Mouse (Mus musculus) heart, embryonic 10.5 days (tissue): Measurements from ENCODE around the gene Zfp575. TPM values are rescaled to one million over a fixed set of nuclear protein-coding genes. Genes with fewer than 3 reads are reported as not detected.
"Not testable (repeated sequence)": the region's sequence is repeated elsewhere in the genome, so short reads cannot be mapped to it uniquely, and the experiment has no call there.

Experiments
- DNase-seq: peaks from one replicate; pipeline ENCODE4 v3.0.0-alpha.2; 2017; ENCODE audit warnings: low spot score
- H3K27ac ChIP-seq: fragments of 300-500 bp; sonication (generic); 2 replicates; pipeline ENCODE4 v1.5.1; 2016; ENCODE audit warnings: mild to moderate bottlenecking
- H3K27me3 ChIP-seq: fragments of 300-500 bp; sonication (generic); 2 replicates; pipeline ENCODE4 v1.6.1; 2016; ENCODE audit warnings: mild to moderate bottlenecking; ENCODE audit not compliant: poor library complexity, insufficient read depth, severe bottlenecking
- H3K36me3 ChIP-seq: fragments of 300-500 bp; sonication (generic); 2 replicates; pipeline ENCODE4 v1.6.1; 2016; ENCODE audit warnings: mild to moderate bottlenecking, moderate library complexity
- H3K4me1 ChIP-seq: fragments of 300-500 bp; sonication (generic); 2 replicates; pipeline ENCODE4 v1.6.1; 2016; ENCODE audit warnings: mild to moderate bottlenecking
- H3K4me3 ChIP-seq: fragments of 300-500 bp; sonication (generic); 2 replicates; pipeline ENCODE4 v1.5.1; 2016; ENCODE audit warnings: mild to moderate bottlenecking, moderate library complexity
- H3K9me3 ChIP-seq: fragments of 300-500 bp; sonication (generic); 2 replicates; pipeline ENCODE4 v1.6.1; 2016; ENCODE audit warnings: mild to moderate bottlenecking, moderate library complexity
- WGBS: fragments of 180-500 bp; shearing (Covaris S2); methylation state at CpG from one replicate; pipeline ENCODE4 v1.1.7; 2016; 5-methylcytosine and 5-hydroxymethylcytosine counted together
- polyA plus RNA-seq: library from polyadenylated mRNA; unstranded; fragments of >200 nt; fragmentation: Nextera tagmentation; extraction: Ambion mirVana; gene quantifications from 2 replicates; pipeline ENCODE4 v1.2.1, GENCODE M21; 2016

Zfp575 gene
- 0.60 and 1.3 TPM in 2 replicates for polyA plus RNA-seq

DNA sequence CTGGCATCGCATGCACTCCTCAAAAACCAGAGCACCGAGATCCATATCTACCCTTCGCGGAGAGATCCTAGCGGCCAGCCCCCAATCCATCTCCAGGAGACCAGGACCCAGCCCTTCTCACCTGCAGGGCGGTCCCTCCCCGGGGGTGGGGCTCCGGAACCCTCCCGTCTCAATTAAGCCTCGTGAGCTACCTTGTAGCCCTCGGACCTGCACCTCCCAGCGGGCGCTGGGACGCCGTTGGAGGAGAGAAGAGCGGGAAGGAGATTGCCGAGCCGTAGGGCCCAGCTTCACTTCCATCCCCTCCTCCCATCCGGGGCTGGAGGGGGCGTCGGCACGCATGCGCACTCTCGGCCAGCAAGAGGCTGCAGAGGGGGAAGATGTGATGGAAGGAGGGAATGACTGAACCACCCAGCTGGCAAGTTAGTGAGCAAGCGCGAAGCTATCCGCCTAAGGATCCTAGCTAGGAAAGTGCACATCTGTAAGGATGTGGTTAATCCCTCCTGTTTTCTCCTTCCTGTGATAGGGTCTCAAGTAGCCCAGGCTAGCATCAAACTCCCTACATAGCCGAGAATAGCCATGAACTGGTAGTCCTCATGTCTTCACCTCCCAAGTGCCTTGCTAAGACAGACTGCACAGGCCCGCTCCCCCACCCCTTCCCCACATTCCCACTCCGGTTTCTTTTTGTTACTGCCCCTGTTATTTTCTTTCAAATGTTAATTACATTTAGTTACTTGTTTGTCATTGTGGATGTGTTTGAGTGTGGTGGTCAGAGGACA is at the start of gene Zfp575, which contains the start of gene Ethe1:
Gene Zfp575, minus strand, starts transcription at position 312 of the 776 bp plus-strand sequence.
Gene Ethe1, plus strand, starts transcription at position 214 of the 776 bp plus-strand sequence.
- peaks cover 10% of the 10 kb centered on the region for H3K4me1 ChIP-seq
- WGBS: 8% methylated on average over 30 of the region's 30 CpGs
- H3K27ac ChIP-seq: peak within 1 kb of the TSS; percentile 72; the same call in 1 of the 2 replicates
- no peaks in the 10 kb centered on the region for H3K36me3 ChIP-seq
- H3K27me3 ChIP-seq: peaks cover 49% of the 10 kb centered on the region
- peak within 1 kb of the TSS; percentile 60 for H3K4me3 ChIP-seq
- peak; percentile 85 for DNase-seq
- no peaks in the 10 kb centered on the region for H3K9me3 ChIP-seq

DNA sequence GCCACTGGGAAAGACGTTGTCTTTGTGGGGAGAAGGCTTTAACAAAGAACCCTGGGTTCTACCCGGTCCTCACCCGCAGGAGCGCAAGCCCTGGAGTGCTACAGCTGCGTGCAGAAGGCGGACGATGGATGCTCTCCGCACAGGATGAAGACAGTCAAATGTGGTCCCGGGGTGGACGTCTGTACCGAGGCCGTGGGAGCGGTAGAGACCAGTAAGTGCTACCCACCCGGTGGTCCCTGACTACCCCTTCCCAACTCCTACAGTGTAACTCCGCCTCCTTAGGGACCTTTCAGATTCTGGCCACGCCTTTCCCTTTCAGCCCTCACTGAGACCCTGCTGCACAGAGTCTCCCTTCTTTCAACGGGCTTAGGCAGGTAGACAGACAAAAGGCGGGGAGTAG is 49.6 kb upstream of the Zfp575 start:
- Histone ChIP-seq H3K27me3 (peaks cover 77% of the 10 kb centered on the region), H3K4me1 (peaks cover 14% of the 10 kb centered on the region), H3K27ac (no peak overlapping the region), H3K4me3 (peak overlapping the region; percentile 13), H3K9me3 (no peaks in the 10 kb centered on the region), H3K36me3 (no peaks in the 10 kb centered on the region)
- no peak for DNase-seq
- WGBS: 2% methylated on average over 18 of the region's 18 CpGs

DNA sequence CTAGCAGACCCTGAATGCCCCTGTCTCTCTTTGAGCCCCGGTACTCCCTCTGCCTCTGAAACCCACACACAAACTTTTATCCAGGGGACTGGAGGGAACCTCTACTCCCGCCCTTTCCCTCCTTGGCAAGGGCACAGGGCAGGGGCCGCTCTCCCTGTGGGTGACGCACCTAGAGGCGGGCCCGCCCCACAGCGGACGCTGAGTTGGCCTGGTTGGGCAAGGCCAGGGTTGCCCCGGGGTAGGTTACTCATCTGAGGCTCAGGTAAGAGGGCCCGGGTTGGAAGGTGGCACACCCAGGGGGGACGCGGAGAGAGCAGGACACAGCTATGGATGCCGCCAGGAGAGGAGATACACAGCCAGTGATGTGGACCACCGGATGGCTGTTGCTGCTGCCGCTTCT is 48.8 kb upstream of the Zfp575 start, which contains the start of gene Lypd3:
Gene Lypd3, plus strand, starts transcription at position 287 of the 400 bp plus-strand sequence.
- no peaks in the 10 kb centered on the region for H3K9me3 ChIP-seq
- peaks cover 14% of the 10 kb centered on the region for H3K4me1 ChIP-seq
- 17% methylated on average over 15 of the region's 15 CpGs for WGBS
- H3K4me3 ChIP-seq: peak within 1 kb of the TSS; percentile 13
- no peaks in the 10 kb centered on the region for H3K36me3 ChIP-seq
- H3K27ac ChIP-seq: no peak within 1 kb of the TSS
- no peak for DNase-seq
- H3K27me3 ChIP-seq: peaks cover 71% of the 10 kb centered on the region

DNA sequence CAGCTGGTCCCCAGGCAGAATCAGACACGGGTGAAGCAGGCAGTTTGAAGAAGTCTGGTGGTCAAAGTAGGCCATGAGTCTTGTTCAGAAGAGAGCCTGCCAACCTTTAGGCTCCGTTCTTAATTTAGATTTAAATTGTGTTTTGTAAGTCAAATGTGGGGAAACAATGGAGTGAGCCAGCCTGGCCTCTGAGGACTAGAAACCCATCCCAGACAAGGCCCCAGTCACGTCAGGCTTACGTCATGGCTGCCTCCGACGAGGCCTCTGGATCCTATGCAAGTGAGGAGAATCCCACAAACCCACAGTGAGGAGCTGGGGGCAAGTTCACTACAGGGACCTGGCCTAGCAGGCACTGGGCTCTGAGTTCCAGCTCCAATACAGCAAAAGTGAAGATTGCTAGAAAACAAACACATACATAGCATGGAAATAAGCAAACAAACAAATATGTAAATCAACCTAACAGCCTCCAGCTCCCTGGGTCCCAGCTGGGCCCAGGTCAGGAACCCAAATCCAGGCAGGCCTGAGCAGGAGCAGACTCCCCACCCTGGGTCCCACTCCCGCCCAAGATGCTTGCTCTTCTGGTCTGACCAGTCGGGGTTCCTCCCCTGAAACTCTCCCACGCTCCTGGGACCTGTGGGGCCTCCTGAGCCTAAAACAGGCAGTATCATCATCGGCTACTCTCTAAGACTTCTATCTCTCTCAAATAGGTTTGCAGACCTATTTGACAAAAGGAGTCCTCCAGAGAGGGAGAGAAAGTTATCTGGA is 42.9 kb upstream of the Zfp575 start:
- H3K27ac ChIP-seq: no peak overlapping the region
- WGBS: 71% methylated on average over 10 of the region's 10 CpGs

DNA sequence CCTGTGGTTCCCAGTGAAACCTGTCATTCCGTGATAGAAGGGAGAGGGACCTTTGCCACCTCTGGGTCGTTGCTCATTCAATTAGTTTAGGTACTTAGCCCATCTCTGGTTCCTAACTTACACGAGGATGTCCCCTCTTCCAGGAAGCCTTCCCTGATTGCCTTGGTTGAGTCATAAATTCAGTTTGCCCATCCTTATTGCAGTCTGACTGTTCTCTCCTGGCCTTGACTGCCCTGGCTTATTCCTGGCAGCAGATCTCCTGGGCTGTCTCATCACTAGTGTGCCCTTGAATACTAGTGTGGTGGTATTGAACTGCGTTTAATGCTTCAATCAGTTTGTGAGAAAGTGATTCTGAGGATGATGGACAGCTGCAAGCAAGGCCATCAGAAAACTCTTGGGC is 42.2 kb upstream of the Zfp575 start:
- H3K4me1 ChIP-seq: peaks cover 7% of the 10 kb centered on the region; the same call in 1 of the 2 replicates
- H3K9me3 ChIP-seq: no peaks in the 10 kb centered on the region
- H3K27ac ChIP-seq: no peak overlapping the region
- H3K36me3 ChIP-seq: no peaks in the 10 kb centered on the region
- peaks cover 29% of the 10 kb centered on the region for H3K27me3 ChIP-seq
- 77% methylated on average over 4 of the region's 4 CpGs for WGBS
- no peak for DNase-seq
- H3K4me3 ChIP-seq: no peak overlapping the region

More for the DNA sequence above, 42.9 kb upstream of the Zfp575 start:
- Histone ChIP-seq H3K4me3 (no peak overlapping the region), H3K36me3 (no peaks in the 10 kb centered on the region), H3K9me3 (no peaks in the 10 kb centered on the region), H3K4me1 (peaks cover 7% of the 10 kb centered on the region; the same call in 1 of the 2 replicates), H3K27me3 (peaks cover 34% of the 10 kb centered on the region)
- DNase-seq: no peak

DNA sequence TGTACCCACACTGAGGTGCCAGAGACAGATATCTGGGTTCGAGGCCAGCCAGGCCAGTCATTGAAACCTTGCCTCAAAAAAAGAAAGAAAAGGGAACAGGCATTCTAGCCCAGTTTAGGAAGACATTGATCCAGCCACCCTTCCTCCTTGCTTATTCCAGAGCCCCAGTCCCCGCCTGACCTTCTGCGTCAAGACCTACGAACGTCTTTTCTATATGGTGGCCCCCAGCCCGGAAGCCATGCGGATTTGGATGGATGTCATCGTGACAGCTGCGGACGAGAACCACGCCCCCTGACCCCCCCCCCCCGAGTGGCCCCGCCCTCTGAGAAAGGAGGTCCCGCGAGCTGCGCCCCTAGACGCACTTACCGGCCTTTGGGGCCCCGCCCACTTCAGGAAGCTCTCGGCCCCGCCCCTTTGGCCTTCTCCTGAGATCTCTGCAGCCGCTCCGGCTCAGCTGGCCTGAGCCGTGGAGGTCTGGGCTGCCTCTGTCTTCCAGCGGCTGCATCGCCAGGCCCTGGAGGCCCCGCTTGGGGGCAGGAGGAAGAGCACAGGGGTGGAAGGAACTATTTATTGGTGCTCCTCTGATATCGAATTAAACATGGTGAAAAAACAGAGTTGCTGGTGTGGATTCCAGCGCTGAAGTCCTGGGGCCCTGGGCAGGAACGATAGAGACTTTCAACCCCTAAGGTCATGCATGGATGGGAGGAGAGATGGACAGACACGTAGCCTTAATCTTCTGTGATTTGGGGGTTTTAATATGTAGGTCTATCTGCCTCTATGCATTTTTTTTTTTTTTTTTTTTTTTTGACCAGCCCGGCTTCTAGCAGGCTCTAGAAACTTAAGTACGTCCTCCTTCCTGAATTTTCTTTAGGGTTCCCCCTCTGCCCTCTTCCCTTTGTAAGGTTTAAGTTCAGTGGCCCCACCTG is 41.5 kb upstream of the Zfp575 start:
- WGBS: 12% methylated on average over 33 of the region's 33 CpGs
- Histone ChIP-seq H3K36me3 (no peaks in the 10 kb centered on the region), H3K27me3 (peaks cover 29% of the 10 kb centered on the region), H3K4me3 (peak overlapping the region; percentile 54), H3K27ac (peak overlapping the region; percentile 56), H3K9me3 (no peaks in the 10 kb centered on the region), H3K4me1 (peaks cover 7% of the 10 kb centered on the region; the same call in 1 of the 2 replicates)
- DNase-seq: peak; percentile 93

DNA sequence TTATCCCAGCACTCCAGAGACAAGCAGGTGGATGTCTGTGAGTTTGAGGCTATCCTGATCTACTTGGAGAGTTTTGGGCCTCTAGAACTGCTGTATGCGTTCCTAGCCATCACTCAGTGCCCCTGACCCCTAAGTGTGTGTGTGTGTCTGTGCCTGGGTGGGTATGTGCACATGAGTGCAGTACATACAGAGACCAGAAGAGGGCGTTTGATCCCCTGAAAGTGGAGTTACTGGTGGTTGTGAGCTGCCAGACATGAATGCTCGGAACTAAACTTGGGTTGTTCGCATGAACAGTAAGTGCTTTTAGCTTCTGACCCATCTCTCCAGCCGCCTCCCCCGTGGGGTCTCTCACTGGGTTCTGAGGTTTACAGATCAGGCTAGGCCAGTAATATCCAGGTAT is 35.5 kb upstream of the Zfp575 start:
- H3K27me3 ChIP-seq: peaks cover 44% of the 10 kb centered on the region
- no peak overlapping the region for H3K4me3 ChIP-seq
- H3K36me3 ChIP-seq: no peaks in the 10 kb centered on the region
- no peak for DNase-seq
- 0 out of 2 replicates have a peak, but pooled peaks cover 4% of the 10 kb centered on the region for H3K4me1 ChIP-seq
- no peak overlapping the region for H3K27ac ChIP-seq
- 80% methylated on average over 6 of the region's 6 CpGs for WGBS
- peaks cover 5% of the 10 kb centered on the region; the same call in 1 of the 2 replicates for H3K9me3 ChIP-seq

DNA sequence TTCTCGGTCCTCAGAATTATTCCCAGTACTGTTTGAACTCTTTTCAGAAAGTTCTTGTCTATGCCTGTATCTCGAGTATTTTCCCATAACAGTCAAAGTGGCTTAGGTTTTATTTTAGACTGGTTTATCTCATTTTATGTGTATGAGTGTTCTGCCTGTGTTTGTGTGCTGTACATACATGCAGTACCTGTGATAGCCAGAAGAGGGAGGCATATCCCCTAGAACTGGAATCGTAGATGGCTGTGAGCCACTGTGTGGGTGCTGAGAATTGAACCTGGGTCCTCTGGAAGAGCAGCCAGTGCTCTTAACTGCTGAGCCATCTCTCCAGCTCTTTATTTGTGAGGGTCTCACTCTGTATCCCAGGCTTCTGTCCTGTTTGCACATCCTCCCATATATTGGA is 33.8 kb upstream of the Zfp575 start:
- Histone ChIP-seq H3K9me3 (peaks cover 5% of the 10 kb centered on the region; the same call in 1 of the 2 replicates), H3K36me3 (no peaks in the 10 kb centered on the region), H3K4me3 (no peak overlapping the region), H3K4me1 (no peaks in the 10 kb centered on the region), H3K27ac (no peak overlapping the region), H3K27me3 (peaks cover 39% of the 10 kb centered on the region)
- WGBS: 79% methylated on average over 3 of the region's 3 CpGs
- no peak for DNase-seq

DNA sequence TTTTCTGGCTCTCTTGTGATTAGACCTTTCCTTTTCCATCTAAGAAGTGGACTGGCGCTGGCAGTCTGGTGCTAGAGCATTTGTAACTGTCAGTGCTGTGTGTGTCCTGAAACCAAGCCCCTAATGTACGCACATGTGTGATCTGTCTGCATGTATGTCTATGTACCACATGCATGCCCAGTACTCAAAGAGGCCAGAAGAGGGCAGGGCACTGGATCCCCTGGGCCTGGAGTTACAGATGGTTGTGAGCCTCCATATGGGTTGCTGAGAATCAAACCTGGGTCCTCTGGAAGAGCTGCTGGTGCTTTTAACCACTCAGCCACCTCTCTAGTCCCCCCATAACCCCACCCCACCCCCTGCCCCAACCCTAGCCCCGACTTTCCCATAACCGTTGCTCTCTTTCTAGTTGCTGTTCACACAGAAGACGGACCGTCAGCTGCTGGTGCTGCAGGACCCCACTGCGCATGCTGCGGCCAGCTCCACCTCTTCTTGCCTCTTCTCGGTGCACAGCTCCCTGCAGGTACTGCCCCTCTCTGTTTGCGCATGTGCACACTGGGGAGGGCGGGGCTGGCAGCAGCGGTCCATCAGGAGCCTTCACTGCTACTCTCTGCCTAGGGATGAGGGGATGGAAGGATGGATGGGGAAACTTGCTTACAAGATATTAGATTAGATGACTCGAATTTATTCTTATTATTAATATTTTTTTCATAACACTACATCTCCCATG is 32.4 kb upstream of the Zfp575 start:
- no peaks in the 10 kb centered on the region for H3K36me3 ChIP-seq
- H3K4me1 ChIP-seq: no peaks in the 10 kb centered on the region
- no peak overlapping the region for H3K4me3 ChIP-seq
- peaks cover 32% of the 10 kb centered on the region for H3K27me3 ChIP-seq
- H3K27ac ChIP-seq: no peak overlapping the region
- 44% methylated on average over 13 of the region's 13 CpGs for WGBS
- H3K9me3 ChIP-seq: peaks cover 5% of the 10 kb centered on the region; the same call in 1 of the 2 replicates
- no peak for DNase-seq

DNA sequence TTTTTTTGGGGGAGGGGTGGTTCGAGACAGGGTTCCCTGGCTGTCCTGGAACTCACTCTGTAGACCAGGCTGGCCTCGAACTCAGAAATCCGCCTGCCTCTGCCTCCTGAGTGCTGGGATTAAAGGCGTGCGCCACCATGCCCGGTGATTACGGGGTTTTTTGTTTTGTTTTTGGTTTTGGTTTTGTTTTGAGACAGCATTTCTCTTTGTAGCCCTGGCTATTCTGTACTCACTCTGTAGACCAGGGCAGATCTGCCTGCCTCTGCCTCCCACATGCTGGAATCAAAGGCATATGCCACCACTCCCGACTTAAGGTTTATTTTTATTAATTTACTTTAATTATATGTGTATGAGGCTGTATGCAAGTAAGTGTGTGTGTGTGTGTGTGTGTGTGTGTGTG is 30.9 kb upstream of the Zfp575 start:
- 90% methylated on average over 8 of the region's 8 CpGs for WGBS

DNA sequence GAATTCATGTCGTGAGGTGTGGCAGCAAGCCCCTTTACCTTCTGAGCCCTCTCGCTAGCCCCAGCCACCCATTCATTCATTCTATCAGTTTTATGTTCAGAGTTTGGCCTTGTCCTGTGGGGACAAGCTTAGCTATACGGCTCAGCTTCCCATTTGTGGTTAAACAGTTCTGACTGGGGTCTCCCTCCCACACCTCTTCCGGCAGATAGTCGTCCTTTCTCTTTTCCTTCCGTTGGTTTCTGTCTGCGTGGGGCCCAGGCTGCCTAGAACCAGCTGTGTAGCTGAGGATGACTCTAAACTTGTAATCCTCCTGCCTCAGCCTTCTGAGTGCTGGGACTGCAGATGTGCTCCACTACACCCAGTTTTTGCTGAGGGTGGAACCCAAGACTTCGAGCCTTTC is 30.3 kb upstream of the Zfp575 start:
- no peak overlapping the region for H3K27ac ChIP-seq
- H3K36me3 ChIP-seq: no peaks in the 10 kb centered on the region
- no peaks in the 10 kb centered on the region; the same call in 1 of the 2 replicates for H3K9me3 ChIP-seq
- H3K27me3 ChIP-seq: peaks cover 43% of the 10 kb centered on the region
- no peak overlapping the region for H3K4me3 ChIP-seq
- H3K4me1 ChIP-seq: 0 out of 2 replicates have a peak, but pooled peaks cover 2% of the 10 kb centered on the region
- 64% methylated on average over 8 of the region's 8 CpGs for WGBS
- DNase-seq: no peak

More for the DNA sequence above, 30.9 kb upstream of the Zfp575 start:
- peaks cover 37% of the 10 kb centered on the region for H3K27me3 ChIP-seq
- not testable (repeated sequence) for H3K4me3 ChIP-seq, H3K27ac ChIP-seq, H3K9me3 ChIP-seq, H3K36me3 ChIP-seq, H3K4me1 ChIP-seq, DNase-seq
